Comparison of ENCODE assay signal across 19 mouse cellular contexts in genomic region chr8:81798501-81798900, GRCm38 (mm10).
A peak's percentile ranks its signal among the peaks of the same experiment; 100 is the strongest.
DNase-seq lines count a peak whose midpoint lies in the region; ATAC-seq lines count a peak whose summit lies in the region.
"Had no signal": no experiment of that assay in that cellular context is flagged by ENCODE, and none has a peak within 500 bp of the region (broad histone marks: within the 10 kb centered on the region; RNA-seq: fewer than 3 reads in every experiment).

No protein-coding gene starts in this region.

- no peaks in the 10 kb centered on the region for H3K27me3 ChIP-seq in midbrain, embryonic 11.5 days (ENCODE audit: control insufficient read depth, insufficient read depth, low read length)
- no peaks in the 10 kb centered on the region for H3K27me3 ChIP-seq in midbrain, embryonic 16.5 days (ENCODE audit: control insufficient read depth, insufficient read depth, low read depth, low read length)
- H3K27me3 ChIP-seq: CH12.LX; embryonic facial prominence, embryonic 15.5 days; neural tube, embryonic 13.5 days had no signal

- H3K27ac ChIP-seq in midbrain, embryonic 11.5 days (ENCODE audit: low read depth, low read length) = no peak overlapping the region
- H3K27ac ChIP-seq in midbrain, embryonic 16.5 days (ENCODE audit: low read length) = no peak overlapping the region
- H3K27ac ChIP-seq: embryonic facial prominence, embryonic 15.5 days; neural tube, embryonic 13.5 days had no signal

- ATAC-seq in cerebellum, adult (ENCODE audit: insufficient number of reproducible peaks, low FRiP score, low TSS enrichment) = no peak
- no peak for ATAC-seq in midbrain, embryonic 11.5 days (ENCODE audit: low FRiP score)
- ATAC-seq in midbrain, embryonic 16.5 days = no peak
- no peak for ATAC-seq in erythroblast, adult 5-6 weeks (replicated peaks; ENCODE audit: low FRiP score, poor library complexity, severe bottlenecking)
- ATAC-seq: inflammation-experienced regulatory T-cells, adult 6 months; liver, postnatal 0 days had no signal

- no peaks in the 10 kb centered on the region for H3K4me1 ChIP-seq in midbrain, embryonic 11.5 days (ENCODE audit: control insufficient read depth, insufficient read depth, low read length)
- H3K4me1 ChIP-seq in midbrain, embryonic 16.5 days (ENCODE audit: control insufficient read depth, insufficient read depth, low read length) = no peaks in the 10 kb centered on the region
- H3K4me1 ChIP-seq: embryonic facial prominence, embryonic 15.5 days; neural tube, embryonic 13.5 days had no signal

- H3K36me3 ChIP-seq in midbrain, embryonic 11.5 days (ENCODE audit: control insufficient read depth, insufficient read depth, low read length) = no peaks in the 10 kb centered on the region
- no peaks in the 10 kb centered on the region for H3K36me3 ChIP-seq in midbrain, embryonic 16.5 days (ENCODE audit: control insufficient read depth, insufficient read depth, low read length)
- H3K36me3 ChIP-seq: embryonic facial prominence, embryonic 15.5 days; neural tube, embryonic 13.5 days had no signal

- H3K4me3 ChIP-seq in midbrain, embryonic 11.5 days (ENCODE audit: low read depth, low read length) = no peak overlapping the region
- no peak overlapping the region for H3K4me3 ChIP-seq in midbrain, embryonic 16.5 days (ENCODE audit: low read depth, low read length)
- H3K4me3 ChIP-seq: embryonic facial prominence, embryonic 15.5 days; neural tube, embryonic 13.5 days had no signal

- H3K9me3 ChIP-seq in midbrain, embryonic 11.5 days (ENCODE audit: control insufficient read depth, low read length) = no peaks in the 10 kb centered on the region
- no peaks in the 10 kb centered on the region for H3K9me3 ChIP-seq in midbrain, embryonic 16.5 days (replicated peaks; ENCODE audit: control insufficient read depth, low read length, poor library complexity, severe bottlenecking)
- H3K9me3 ChIP-seq: embryonic facial prominence, embryonic 15.5 days; neural tube, embryonic 13.5 days had no signal

- DNase-seq in cerebellum, adult 11-12 months = peak; percentile 51
- peak; percentile 21 for DNase-seq in midbrain, embryonic 11.5 days (ENCODE audit: low spot score, missing footprints)
- DNase-seq in cerebellum, postnatal 14 days = peak; percentile 56 to 62
- peak; percentile 31 for DNase-seq in retina, postnatal 7 days (ENCODE audit: low read depth, low spot score)
- DNase-seq in adrenal gland, adult (ENCODE audit: inconsistent age in 2 of 2, low spot score in 1 of 2) = no peak
- DNase-seq: adrenal gland, postnatal 14 days; embryo, embryonic 11 days; kidney, adult 9 months; kidney, postnatal 4 days; liver, postnatal 0 days; right cerebral cortex, postnatal 4 days; thymus, postnatal 25 days had no signal

- H3K4me2 ChIP-seq in midbrain, embryonic 11.5 days = no peak overlapping the region
- no peak overlapping the region for H3K4me2 ChIP-seq in midbrain, embryonic 16.5 days (ENCODE audit: low read length)
- H3K4me2 ChIP-seq: embryonic facial prominence, embryonic 15.5 days; neural tube, embryonic 13.5 days had no signal

- 75% methylated on average over 1 of the region's 1 CpGs for WGBS in midbrain, embryonic 11.5 days
- WGBS in midbrain, embryonic 16.5 days = 78% methylated on average over 1 of the region's 1 CpGs

- H3K9ac ChIP-seq in midbrain, embryonic 11.5 days (ENCODE audit: low read length) = no peak overlapping the region
- no peak overlapping the region for H3K9ac ChIP-seq in midbrain, embryonic 16.5 days (ENCODE audit: low read depth, low read length)
- H3K9ac ChIP-seq: embryonic facial prominence, embryonic 15.5 days; liver, postnatal 0 days; neural tube, embryonic 13.5 days had no signal

Comparison
In these comparisons a context has a peak if more than half of its experiments do, and no peak if none do; other contexts are left out.
1. DNase-seq: peak in cerebellum, adult 11-12 months (single experiment), midbrain, embryonic 11.5 days (single experiment), cerebellum, postnatal 14 days (2 of 2) and retina, postnatal 7 days (single experiment); none in adrenal gland, adult (0 of 2).